Mouse (Mus musculus) brain, adult 10 weeks (tissue): ENCODE results near the gene Igbp1b. TPM values are rescaled to one million over a fixed set of nuclear protein-coding genes. Genes with fewer than 3 reads are reported as not detected.

ENCODE experiments used
- polyA plus RNA-seq: library from polyadenylated mRNA; stranded (reverse); fragments of 350-450 nt; fragmentation: Illumina TruSeq; extraction: RNeasy Lipid Tissue Mini Kit (QIAGEN cat#74804); gene quantifications from one replicate; pipeline ENCODE4 v1.2.3, GENCODE M21; 2015; ENCODE audit warnings: low read depth, low replicate concordance

Igbp1b gene
- not detected for polyA plus RNA-seq

DNA sequence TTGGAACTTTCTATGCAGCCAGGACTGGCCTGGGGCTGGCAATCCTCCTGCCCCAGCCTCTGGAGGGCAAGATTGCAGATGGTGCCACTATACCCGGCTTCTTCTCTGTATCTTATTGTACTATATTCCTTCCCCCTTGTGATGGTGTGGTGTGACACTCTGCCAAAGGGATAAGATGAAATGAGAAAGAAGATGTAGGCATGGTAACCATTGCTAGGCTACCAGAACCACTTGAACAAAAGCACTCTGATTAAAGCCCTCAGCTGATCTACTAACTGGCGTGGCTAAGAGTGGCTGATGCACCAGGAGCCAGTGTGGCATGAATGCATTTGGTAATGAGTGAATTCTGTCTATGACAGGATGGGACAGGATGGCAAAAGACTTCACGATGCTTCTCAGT lies at the start of gene Igbp1b:
Gene Igbp1b, minus strand, starts transcription at position 29 of the 400 bp plus-strand sequence.

Other genes with a start within 250 kb of the Igbp1b start
- gene Lmo3, start 76.6 kb downstream of the Igbp1b start, polyA plus RNA-seq, result 88.3 TPM